Mouse (Mus musculus): Measurements from ENCODE around the gene Esrrb.

Esrrb gene

DNA sequence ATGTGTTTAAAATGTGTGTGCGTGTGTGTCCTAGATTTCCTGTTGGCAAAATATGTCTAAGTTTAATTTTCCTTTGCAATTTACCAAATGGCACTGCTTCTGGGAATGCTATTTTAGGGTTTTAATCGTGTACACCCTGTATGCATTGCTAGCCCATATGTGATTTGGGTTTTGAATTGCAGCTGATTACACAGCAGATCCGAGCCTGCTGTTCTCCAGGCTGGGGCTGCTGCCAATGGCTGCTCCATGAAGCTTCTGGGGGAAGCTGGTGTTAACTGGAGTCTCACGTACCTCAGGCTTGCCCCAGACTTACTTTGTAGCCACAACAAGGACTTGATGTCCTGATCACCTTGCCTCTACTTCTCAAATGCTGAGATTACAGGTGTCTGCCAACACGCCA is 205.1 kb downstream of the Esrrb start:
- Histone ChIP-seq H3K27me3 (ENCODE audit: insufficient read depth, low read length) (peaks cover 55% of the 10 kb centered on the region), H3K4me3 (replicated peaks; ENCODE audit: low read length) (no peak overlapping the region), H3K36me3 (ENCODE audit: insufficient read depth, low read length) (no peaks in the 10 kb centered on the region), H3K9me3 (ENCODE audit: low read length) (no peaks in the 10 kb centered on the region), H3K4me1 (replicated peaks; ENCODE audit: low read depth, low read length) (no peaks in the 10 kb centered on the region)
- TF ChIP-seq NANOG (IDR thresholded peaks at IDR 0.05; ENCODE audit: borderline replicate concordance, low read length) (no peak), POU5F1 (IDR thresholded peaks at IDR 0.05; ENCODE audit: borderline replicate concordance, low read length) (no peak), CTCF (conservative IDR thresholded peaks at IDR 0.05; ENCODE audit: low read length) (no peak)

Data from E14TG2a.4 (cell line).